ENCODE assay signal across 8 mouse cellular contexts in the genomic region with DNA sequence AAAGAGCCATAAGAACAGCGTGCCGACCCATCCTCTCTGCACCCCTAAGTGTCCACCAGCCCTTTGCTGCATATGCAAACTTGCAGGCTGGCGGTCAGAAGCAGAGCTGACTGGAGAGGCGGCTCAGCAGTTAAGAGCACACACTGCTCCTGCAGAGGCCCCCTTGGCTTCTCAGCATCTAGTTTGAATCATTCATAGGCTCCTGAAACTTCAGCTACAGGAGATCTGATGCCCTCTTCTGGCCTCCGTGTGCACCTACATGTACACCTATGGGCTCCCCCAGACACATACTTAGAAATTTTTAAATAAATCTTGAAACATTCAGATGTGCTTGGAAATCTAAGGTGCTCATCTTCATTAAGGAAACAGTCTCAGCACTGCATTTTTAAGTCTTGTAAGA. TPM values are rescaled to one million over a fixed set of nuclear protein-coding genes. Genes with fewer than 3 reads are reported as not detected.
DNase-seq lines count a peak whose midpoint lies in the region; ATAC-seq and TF ChIP-seq lines count a peak whose summit lies in the region.

No protein-coding gene starts in this region.

- peak; percentile 64 for TF ChIP-seq CTCF in kidney, postnatal 0 days (IDR thresholded peaks at IDR 0.05; ENCODE audit: low read depth)

- in situ Hi-C loops in ES-E14 (cut with MboI; ENCODE audit: low sequenced_read_pairs in 2 of 2, unreplicated experiment in 2 of 2): loop anchor here (25.0 kb wide), 1 partner anchor 127 kb away; no protein-coding TSS in a partner anchor

- no peak overlapping the region for H3K4me2 ChIP-seq in kidney, postnatal 0 days (ENCODE audit: low read length)
- peak overlapping the region; percentile 23; the same call in 1 of the 2 replicates for H3K4me2 ChIP-seq in midbrain, embryonic 11.5 days

- 37% methylated on average over 5 of the region's 5 CpGs for WGBS in kidney, postnatal 0 days
- WGBS in midbrain, embryonic 11.5 days: 7% methylated on average over 5 of the region's 5 CpGs

- peaks cover 65% of the 10 kb centered on the region for H3K36me3 ChIP-seq in kidney, postnatal 0 days (ENCODE audit: insufficient read depth, low read length)
- H3K36me3 ChIP-seq in ES-E14 (ENCODE audit: control insufficient read depth, insufficient read depth, low read length, poor library complexity, severe bottlenecking): peaks cover 6% of the 10 kb centered on the region; the same call in 1 of the 2 replicates
- no peaks in the 10 kb centered on the region for H3K36me3 ChIP-seq in midbrain, embryonic 11.5 days (ENCODE audit: control insufficient read depth, insufficient read depth, low read length)

- no peaks in the 10 kb centered on the region for H3K27me3 ChIP-seq in kidney, postnatal 0 days (ENCODE audit: insufficient read depth, low read length)
- H3K27me3 ChIP-seq in midbrain, embryonic 11.5 days (ENCODE audit: control insufficient read depth, insufficient read depth, low read length): no peaks in the 10 kb centered on the region

- no peak overlapping the region for H3K9ac ChIP-seq in kidney, postnatal 0 days (ENCODE audit: low read depth, low read length)
- H3K9ac ChIP-seq in ES-E14 (ENCODE audit: insufficient read depth, low read depth, low read length, poor library complexity, severe bottlenecking): no peak overlapping the region
- peak overlapping the region; percentile 22; the same call in 1 of the 2 replicates for H3K9ac ChIP-seq in midbrain, embryonic 11.5 days (ENCODE audit: low read length)

- peak; percentile 67 for DNase-seq in kidney, postnatal 0 days (ENCODE audit: low spot score)
- no peak for DNase-seq in kidney, adult 8-10 months
- DNase-seq in ES-E14 (ENCODE audit: low read depth, low spot score): peak; percentile 22
- peak; percentile 43 for DNase-seq in embryo, embryonic 9.5 days (ENCODE audit: extremely low spot score)
- DNase-seq in midbrain, embryonic 11.5 days (ENCODE audit: low spot score, missing footprints): no peak
- no peak for DNase-seq in kidney, postnatal 14 days
- DNase-seq in gastrocnemius, adult 18-20 months (ENCODE audit: low spot score): no peak

- H3K27ac ChIP-seq in kidney, postnatal 0 days: no peak overlapping the region
- no peak overlapping the region for H3K27ac ChIP-seq in ES-E14 (ENCODE audit: insufficient read depth, low read depth, low read length, poor library complexity, severe bottlenecking)
- no peak overlapping the region for H3K27ac ChIP-seq in midbrain, embryonic 11.5 days (ENCODE audit: low read depth, low read length)

- H3K9me3 ChIP-seq in kidney, postnatal 0 days (replicated peaks; ENCODE audit: low read length): no peaks in the 10 kb centered on the region
- no peaks in the 10 kb centered on the region for H3K9me3 ChIP-seq in ES-E14 (ENCODE audit: control insufficient read depth, insufficient read depth, low read depth, low read length)
- H3K9me3 ChIP-seq in midbrain, embryonic 11.5 days (ENCODE audit: control insufficient read depth, low read length): no peaks in the 10 kb centered on the region

- H3K4me3 ChIP-seq in kidney, postnatal 0 days (replicated peaks; ENCODE audit: low read depth, low read length): no peak overlapping the region
- no peak overlapping the region for H3K4me3 ChIP-seq in ES-E14 (ENCODE audit: insufficient read depth in 1 of 2, low read depth in 1 of 2, low read length in 2 of 2, poor library complexity in 1 of 2, severe bottlenecking in 1 of 2)
- no peak overlapping the region for H3K4me3 ChIP-seq in midbrain, embryonic 11.5 days (ENCODE audit: low read depth, low read length)

- no peak for ATAC-seq in kidney, postnatal 0 days (replicated peaks; ENCODE audit: low FRiP score, low read depth)
- peak; percentile 44; the same call in 1 of the 2 replicates for ATAC-seq in midbrain, embryonic 11.5 days (ENCODE audit: low FRiP score)
- ATAC-seq in erythroblast, adult 5-6 weeks (replicated peaks; ENCODE audit: low FRiP score, poor library complexity, severe bottlenecking): no peak

- H3K4me1 ChIP-seq in kidney, postnatal 0 days (replicated peaks; ENCODE audit: insufficient read depth, low read length): no peaks in the 10 kb centered on the region
- peaks cover 0 to 3% of the 10 kb centered on the region in 2 experiments; a peak in 1 of 4 replicates for H3K4me1 ChIP-seq in ES-E14 (ENCODE audit: control insufficient read depth in 2 of 2, insufficient read depth in 2 of 2, low read length in 2 of 2, poor library complexity in 1 of 2)
- H3K4me1 ChIP-seq in midbrain, embryonic 11.5 days (ENCODE audit: control insufficient read depth, insufficient read depth, low read length): peaks cover 6% of the 10 kb centered on the region; the same call in 1 of the 2 replicates

TF ChIP-seq in ES-E14, 5 proteins besides CTCF, POLR2A, EP300 and RAD21:
- TF ChIP-seq CHD2 (IDR thresholded peaks at IDR 0.05; ENCODE audit: low read depth, low read length) (no peak), ZNF384 (IDR thresholded peaks at IDR 0.05; ENCODE audit: low read depth, low read length) (no peak), HCFC1 (IDR thresholded peaks at IDR 0.05; ENCODE audit: borderline replicate concordance, insufficient read depth, low read length) (no peak), ZC3H11A (IDR thresholded peaks at IDR 0.05; ENCODE audit: borderline replicate concordance, low read depth, low read length) (no peak), MAFK (IDR thresholded peaks at IDR 0.05; ENCODE audit: insufficient read depth, low read depth, low read length) (no peak)

RNA-seq across cellular contexts. Expression of a gene that starts 35.6 kb away (rescaled TPM):
- 442 and 483 TPM in 2 replicates for polyA plus RNA-seq in kidney, postnatal 0 days (2015; fragmentation: Nextera tagmentation; extraction: Ambion mirVana)
- 170 and 344 TPM in 2 replicates for total RNA-seq in ES-E14 (2012; rRNA removed)
- polyA plus RNA-seq in midbrain, embryonic 11.5 days (2014; fragmentation: Nextera tagmentation; extraction: Ambion mirVana): 176 and 180 TPM in 2 replicates
- total RNA-seq in erythroblast, adult 5-6 weeks (2015; ENCODE audit: low replicate concordance): 112 and 115 TPM in 2 replicates
- total RNA-seq in erythroblast, adult 5-6 weeks (2017; ENCODE audit: low replicate concordance): 51.4 and 73.2 TPM in 2 replicates
- total RNA-seq in gastrocnemius, adult 18-20 months (2021): 10 to 100 TPM; 29.4 to 53.6 TPM

Comparison
In these comparisons a context has a peak if more than half of its experiments do, and no peak if none do; other contexts are left out.
1. DNase-seq: peak in kidney, postnatal 0 days (single experiment), ES-E14 (single experiment) and embryo, embryonic 9.5 days (single experiment); none in kidney, adult 8-10 months (0 of 2), midbrain, embryonic 11.5 days (single experiment), kidney, postnatal 14 days (single experiment) and gastrocnemius, adult 18-20 months (single experiment).